Mouse (Mus musculus) erythroblast, embryonic 14.5 days (primary cell): ENCODE measurements around the gene Camk2d.

Source experiments
- GATA1 ChIP-seq: IDR thresholded peaks from 2 replicates; pipeline ENCODE4 v1.6.1; 2012; ENCODE audit warnings: low read length, inconsistent platforms, mixed read lengths
- TAL1 ChIP-seq: IDR thresholded peaks from 3 replicates; pipeline ENCODE4 v1.6.1; 2012; ENCODE audit warnings: low read length, inconsistent platforms, mixed read lengths

- TF ChIP-seq TAL1 (no peak), GATA1 (no peak)
Observed at GRCm38 (mm10) chr3:126744432-126745133, 148.5 kb downstream of the Camk2d start.
